Mouse (Mus musculus): ENCODE results near the gene Ptprr.

- no peak for TF ChIP-seq CTCF (IDR thresholded peaks at IDR 0.05; ENCODE audit: low read depth, low read length)
- TF ChIP-seq POLR2A (IDR thresholded peaks at IDR 0.05; ENCODE audit: extremely low read depth, insufficient read depth, low read length): no peak
Observed at GRCm38 (mm10) chr10:116304355-116304754, 286.3 kb downstream of the Ptprr start.
